Mouse (Mus musculus) bone marrow macrophage, adult 2 months (primary cell): Measurements from ENCODE around the gene Cdc42se2.

Experiments
- CTCF ChIP-seq: IDR thresholded peaks from 2 replicates; pipeline ENCODE4 v1.5.1; 2012; ENCODE audit warnings: low read depth, mild to moderate bottlenecking, low read length, moderate library complexity
- POLR2A ChIP-seq: IDR thresholded peaks from 2 replicates; pipeline ENCODE4 v1.6.1; 2012; ENCODE audit warnings: mild to moderate bottlenecking, low read depth, low read length, borderline replicate concordance

- TF ChIP-seq CTCF (no peak), POLR2A (no peak)
These were observed 68.9 kb downstream of the Cdc42se2 start for GRCm38 (mm10) chr11:54718601-54719000.
